Mouse (Mus musculus): ENCODE data around the gene Cirbp.

- no peak for TF ChIP-seq CTCF (IDR thresholded peaks at IDR 0.05; ENCODE audit: control insufficient read depth, insufficient read depth, insufficient replicate concordance, low read depth, low read length)
- peak; percentile 59 for TF ChIP-seq POLR2A (IDR thresholded peaks at IDR 0.05; ENCODE audit: control insufficient read depth, low read depth, low read length)
Observed at GRCm38 (mm10) chr10:80172527-80173292, 6.9 kb downstream of the Cirbp start, which contains the start of gene 1600002K03Rik.

All from testis, adult 2 months (tissue).